Mouse (Mus musculus): ENCODE results near the gene Npr1.

The Npr1 gene

GRCm38 (mm10) chr3:90445417-90446200 lies 20.1 kb downstream of the Npr1 start:
- no peak for ATAC-seq (ENCODE audit: insufficient number of reproducible peaks, low FRiP score, low TSS enrichment)

- no peak for ATAC-seq (ENCODE audit: insufficient number of reproducible peaks, low FRiP score, low TSS enrichment)
These were observed 21.7 kb downstream of the Npr1 start for GRCm38 (mm10) chr3:90443977-90444376.

- no peak for ATAC-seq (ENCODE audit: insufficient number of reproducible peaks, low FRiP score, low TSS enrichment)
These were observed 24.9 kb downstream of the Npr1 start for GRCm38 (mm10) chr3:90440756-90441155.

- no peak for ATAC-seq (ENCODE audit: insufficient number of reproducible peaks, low FRiP score, low TSS enrichment)
These were observed 28.5 kb downstream of the Npr1 start for GRCm38 (mm10) chr3:90437131-90437530.

- no peak for ATAC-seq (ENCODE audit: insufficient number of reproducible peaks, low FRiP score, low TSS enrichment)
These were observed 31.5 kb downstream of the Npr1 start for GRCm38 (mm10) chr3:90434073-90434730.

- peak; percentile 100 for ATAC-seq (ENCODE audit: insufficient number of reproducible peaks, low FRiP score, low TSS enrichment)
These were observed 32.2 kb downstream of the Npr1 start, which contains the start of gene Ints3 for GRCm38 (mm10) chr3:90433381-90434020. Ints3 (minus strand) TSS chr3:90433622.

- peak; percentile 20; the same call in 1 of the 2 replicates for ATAC-seq (ENCODE audit: insufficient number of reproducible peaks, low FRiP score, low TSS enrichment)
These were observed 32.9 kb downstream of the Npr1 start for GRCm38 (mm10) chr3:90432811-90433219.

GRCm38 (mm10) chr3:90432348-90432747 lies 33.3 kb downstream of the Npr1 start:
- ATAC-seq (ENCODE audit: insufficient number of reproducible peaks, low FRiP score, low TSS enrichment), result no peak

GRCm38 (mm10) chr3:90429576-90429975 lies 36.1 kb downstream of the Npr1 start:
- no peak for ATAC-seq (ENCODE audit: insufficient number of reproducible peaks, low FRiP score, low TSS enrichment)

GRCm38 (mm10) chr3:90428186-90428585 lies 37.5 kb downstream of the Npr1 start:
- no peak for ATAC-seq (ENCODE audit: insufficient number of reproducible peaks, low FRiP score, low TSS enrichment)

- ATAC-seq (ENCODE audit: insufficient number of reproducible peaks, low FRiP score, low TSS enrichment), result no peak
These were observed 38.1 kb downstream of the Npr1 start for GRCm38 (mm10) chr3:90427574-90427973.

- no peak for ATAC-seq (ENCODE audit: insufficient number of reproducible peaks, low FRiP score, low TSS enrichment)
These were observed 40.2 kb downstream of the Npr1 start for GRCm38 (mm10) chr3:90425499-90425898.

- no peak for ATAC-seq (ENCODE audit: insufficient number of reproducible peaks, low FRiP score, low TSS enrichment)
These were observed 42.1 kb downstream of the Npr1 start for GRCm38 (mm10) chr3:90423549-90423948.

- no peak for ATAC-seq (ENCODE audit: insufficient number of reproducible peaks, low FRiP score, low TSS enrichment)
These were observed 45.0 kb downstream of the Npr1 start for GRCm38 (mm10) chr3:90420696-90421095.

GRCm38 (mm10) chr3:90413011-90413396 lies 52.7 kb downstream of the Npr1 start:
- 0 out of 2 replicates have a peak, but pooled peaks have one; percentile 3 for ATAC-seq (ENCODE audit: insufficient number of reproducible peaks, low FRiP score, low TSS enrichment)

GRCm38 (mm10) chr3:90412312-90413010 lies 53.2 kb downstream of the Npr1 start:
- peak; percentile 66; the same call in 1 of the 2 replicates for ATAC-seq (ENCODE audit: insufficient number of reproducible peaks, low FRiP score, low TSS enrichment)

- ATAC-seq (ENCODE audit: insufficient number of reproducible peaks, low FRiP score, low TSS enrichment), result no peak
These were observed 56.9 kb downstream of the Npr1 start for GRCm38 (mm10) chr3:90408721-90409120.

GRCm38 (mm10) chr3:90406414-90406813 lies 59.3 kb downstream of the Npr1 start:
- no peak for ATAC-seq (ENCODE audit: insufficient number of reproducible peaks, low FRiP score, low TSS enrichment)

GRCm38 (mm10) chr3:90404609-90405008 lies 61.1 kb downstream of the Npr1 start:
- no peak for ATAC-seq (ENCODE audit: insufficient number of reproducible peaks, low FRiP score, low TSS enrichment)

- ATAC-seq (ENCODE audit: insufficient number of reproducible peaks, low FRiP score, low TSS enrichment), result no peak
These were observed 61.5 kb downstream of the Npr1 start for GRCm38 (mm10) chr3:90404121-90404520.

GRCm38 (mm10) chr3:90400993-90401392 lies 64.7 kb downstream of the Npr1 start:
- ATAC-seq (ENCODE audit: insufficient number of reproducible peaks, low FRiP score, low TSS enrichment), result no peak

All from cerebellum, adult (tissue).